13 mouse cellular contexts compared by ENCODE assay signal in genomic region chr3:104390072-104390471, GRCm38 (mm10).
DNase-seq lines count a peak whose midpoint lies in the region; ATAC-seq lines count a peak whose summit lies in the region.
"Had no signal": no experiment of that assay in that cellular context is flagged by ENCODE, and none has a peak within 500 bp of the region (broad histone marks: within the 10 kb centered on the region; RNA-seq: fewer than 3 reads in every experiment).

No protein-coding gene starts in this region.

- 0 out of 2 replicates have a peak overlapping the region, but pooled peaks have one; percentile 1 for H3K27ac ChIP-seq in kidney, embryonic 14.5 days (ENCODE audit: low read depth, low read length)
- H3K27ac ChIP-seq: embryonic facial prominence, embryonic 12.5 days; liver, embryonic 14.5 days had no signal

- H3K9me3 ChIP-seq in kidney, embryonic 14.5 days (ENCODE audit: control insufficient read depth, low read length), result no peaks in the 10 kb centered on the region
- H3K9me3 ChIP-seq: embryonic facial prominence, embryonic 12.5 days had no signal

- WGBS in kidney, embryonic 14.5 days, result 52% methylated on average over 10 of the region's 10 CpGs

- DNase-seq in adrenal gland, adult 2 months, result peak; percentile 56
- no peak for DNase-seq in adrenal gland, postnatal 4 days (ENCODE audit: low spot score in 2 of 2)
- no peak for DNase-seq in kidney, adult 11 months
- peak; percentile 25 for DNase-seq in adrenal gland, postnatal 10 days
- peak; percentile 17 to 46 for DNase-seq in heart, postnatal 14 days
- DNase-seq in frontal cortex, postnatal 36 days (ENCODE audit: low spot score in 2 of 2), result no peak
- DNase-seq in right cerebral cortex, postnatal 14 days, result no peak
- DNase-seq: cerebellum, postnatal 14 days; lung, postnatal 36 days; thymus, postnatal 14 days had no signal

- intact Hi-C loops in heart, postnatal 14 days (cut with DNase I), result no loop called here

- peaks cover 4% of the 10 kb centered on the region; the same call in 1 of the 2 replicates for H3K4me1 ChIP-seq in kidney, embryonic 14.5 days (ENCODE audit: control insufficient read depth, insufficient read depth, low read length)
- H3K4me1 ChIP-seq: embryonic facial prominence, embryonic 12.5 days had no signal

- no peaks in the 10 kb centered on the region for H3K27me3 ChIP-seq in kidney, embryonic 14.5 days (ENCODE audit: control insufficient read depth, insufficient read depth, low read length)
- H3K27me3 ChIP-seq: embryonic facial prominence, embryonic 12.5 days had no signal

- ATAC-seq in kidney, embryonic 14.5 days (ENCODE audit: low FRiP score, low TSS enrichment), result no peak

- no peak overlapping the region for H3K4me3 ChIP-seq in kidney, embryonic 14.5 days (ENCODE audit: low read length)
- H3K4me3 ChIP-seq: embryonic facial prominence, embryonic 12.5 days had no signal

- H3K9ac ChIP-seq in kidney, embryonic 14.5 days (ENCODE audit: low read depth, low read length), result no peak overlapping the region
- H3K9ac ChIP-seq: embryonic facial prominence, embryonic 12.5 days; liver, embryonic 14.5 days had no signal

- no peak overlapping the region for H3K4me2 ChIP-seq in kidney, embryonic 14.5 days (replicated peaks; ENCODE audit: low read depth, low read length)
- H3K4me2 ChIP-seq: embryonic facial prominence, embryonic 12.5 days had no signal

- H3K36me3 ChIP-seq in kidney, embryonic 14.5 days (ENCODE audit: control insufficient read depth, insufficient read depth, low read length), result no peaks in the 10 kb centered on the region
- H3K36me3 ChIP-seq: embryonic facial prominence, embryonic 12.5 days had no signal

Comparison
In these comparisons a context has a peak if more than half of its experiments do, and no peak if none do; other contexts are left out.
1. DNase-seq: peak in adrenal gland, adult 2 months (single experiment), adrenal gland, postnatal 10 days (single experiment) and heart, postnatal 14 days (2 of 2); none in adrenal gland, postnatal 4 days (0 of 2), kidney, adult 11 months (single experiment), frontal cortex, postnatal 36 days (0 of 2) and right cerebral cortex, postnatal 14 days (single experiment).